Mouse (Mus musculus): ENCODE data around the gene Col13a1.

Gene Col13a1

DNA sequence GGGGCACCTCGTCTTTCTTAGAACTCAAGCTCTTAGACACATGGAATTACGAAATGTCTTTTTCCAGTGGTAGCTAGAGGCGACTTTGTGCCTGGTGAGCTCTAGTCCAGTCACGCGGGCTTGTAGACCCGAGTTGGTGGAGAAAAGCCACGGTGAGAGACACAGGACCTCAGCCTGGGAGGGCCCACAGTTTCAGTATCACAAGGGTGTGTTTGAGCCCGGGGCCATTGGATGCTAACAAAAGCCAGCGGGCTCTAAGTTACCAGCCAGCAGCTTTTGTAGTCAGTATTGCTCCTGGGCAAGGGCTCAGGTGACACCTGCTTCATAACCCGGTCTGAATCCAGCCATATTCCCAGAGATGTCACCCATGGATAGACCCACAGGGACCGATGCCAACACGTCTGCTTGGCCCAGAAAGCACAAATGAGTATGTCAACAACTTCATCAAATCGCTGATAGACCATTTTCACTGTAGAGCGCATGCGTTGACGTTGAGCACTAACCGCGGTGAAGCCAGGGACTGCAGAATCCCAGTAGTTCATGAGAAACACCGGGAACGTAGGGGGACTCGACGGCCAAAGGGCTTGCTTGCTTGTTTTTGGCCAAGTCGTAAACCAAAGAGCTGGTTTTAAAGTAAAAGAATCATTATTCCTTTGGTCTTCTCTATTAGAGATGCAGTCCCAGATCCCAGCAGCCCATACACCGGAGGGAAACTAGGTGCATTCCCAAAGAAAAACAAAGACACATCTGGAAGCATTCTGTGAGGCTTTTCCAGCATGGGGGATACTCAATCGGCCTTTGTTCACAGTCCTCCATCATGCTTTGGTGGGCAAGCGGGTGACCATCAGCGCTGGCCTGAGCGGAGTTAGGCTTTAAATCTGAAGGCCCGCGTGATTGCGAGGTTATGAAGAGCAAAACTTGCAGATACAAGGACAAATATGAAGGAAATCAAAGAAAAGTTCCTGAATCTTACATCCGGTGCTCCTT lies 150.7 kb downstream of the Col13a1 start:
- DNase-seq (ENCODE audit: low read depth) = no peak

DNA sequence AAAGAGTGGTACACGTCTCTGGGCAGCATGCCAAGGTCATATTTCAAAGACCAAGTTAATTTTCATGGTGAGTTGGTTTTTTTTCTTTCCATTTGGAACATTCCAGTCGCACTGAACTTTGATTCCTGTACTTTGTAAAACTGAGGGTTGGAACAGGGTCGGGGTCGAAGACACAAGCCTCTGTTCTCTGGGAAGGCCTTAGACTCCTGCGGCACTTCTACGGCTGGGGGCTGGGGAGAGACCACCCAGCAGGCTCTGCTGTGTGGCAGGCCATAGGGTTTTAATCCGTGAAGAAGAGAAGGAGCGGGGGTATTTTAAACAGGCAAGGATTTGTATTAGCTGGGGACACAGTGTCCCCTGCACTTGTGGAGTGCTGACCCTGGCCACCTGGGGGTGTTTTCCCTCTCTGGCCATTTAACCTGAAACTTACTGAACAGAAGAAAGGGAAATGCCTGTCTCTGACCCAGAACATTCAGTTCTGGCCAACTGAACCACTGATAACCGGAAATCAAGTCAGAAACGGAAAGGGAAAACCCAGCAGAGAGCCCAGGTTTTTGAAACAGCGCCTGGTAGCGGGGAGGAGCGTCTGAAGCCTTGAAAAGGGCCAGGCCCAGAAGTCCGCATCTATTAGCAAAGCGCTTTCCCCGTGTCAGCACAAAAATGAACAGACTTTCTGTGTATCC lies 152.0 kb downstream of the Col13a1 start:
- DNase-seq (ENCODE audit: low read depth) = no peak

DNA sequence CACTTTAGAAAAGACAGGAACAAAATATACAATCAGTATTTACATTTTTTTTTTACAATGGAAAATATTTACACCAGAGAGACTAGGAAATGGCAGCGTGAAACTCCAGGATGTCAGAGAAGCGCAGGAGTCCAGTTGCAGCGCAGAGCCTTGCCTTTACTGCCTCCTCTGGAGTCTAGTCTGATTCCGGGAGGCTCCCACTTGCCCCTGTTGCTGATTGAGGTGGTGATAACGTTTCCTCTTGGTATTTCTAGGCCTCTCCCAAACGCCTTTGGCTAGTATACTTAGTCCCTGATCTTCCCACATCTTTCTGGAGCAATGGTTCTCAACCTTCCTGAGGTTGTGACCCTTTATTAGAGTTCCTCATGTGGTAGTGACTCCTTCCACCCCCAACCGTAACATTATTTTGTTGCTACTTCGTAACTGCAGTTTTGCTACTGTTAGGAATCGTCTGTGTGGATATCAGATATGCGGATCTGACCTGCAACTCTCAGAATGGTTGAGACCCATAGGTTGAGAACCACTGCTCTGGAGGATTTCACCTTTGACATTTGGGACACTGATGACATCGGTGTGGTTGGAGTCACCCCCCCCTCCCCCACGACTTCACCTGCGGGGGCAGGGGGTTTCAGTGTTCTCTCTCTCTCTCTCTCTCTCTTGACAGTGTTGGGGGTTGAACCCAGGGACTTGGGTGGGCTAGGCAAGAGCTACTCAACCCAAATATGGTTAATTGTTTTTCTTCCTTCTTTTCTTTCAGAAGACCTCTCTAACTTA lies 152.7 kb downstream of the Col13a1 start:
- DNase-seq (ENCODE audit: low read depth) = no peak

DNA sequence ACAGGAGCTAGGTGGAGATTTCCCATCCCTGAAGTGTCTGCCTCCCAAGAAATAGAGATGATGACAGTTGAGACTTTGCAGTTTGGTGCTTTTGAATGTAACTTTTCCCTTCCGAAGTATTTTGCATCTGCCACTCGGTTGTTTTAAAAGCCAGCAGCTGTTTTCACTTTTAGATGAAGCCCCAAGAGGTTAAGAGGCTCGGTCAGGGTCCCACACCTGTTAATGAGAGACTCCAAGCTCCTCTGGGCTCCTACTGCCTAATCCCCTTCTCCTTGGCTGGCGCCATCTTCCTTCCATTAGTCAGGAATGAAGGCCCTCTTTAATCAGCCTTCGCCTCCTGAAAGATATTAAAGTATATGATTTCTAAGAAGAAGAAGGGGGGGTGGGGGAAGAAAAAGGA lies 153.4 kb downstream of the Col13a1 start:
- DNase-seq (ENCODE audit: low read depth) = no peak

DNA sequence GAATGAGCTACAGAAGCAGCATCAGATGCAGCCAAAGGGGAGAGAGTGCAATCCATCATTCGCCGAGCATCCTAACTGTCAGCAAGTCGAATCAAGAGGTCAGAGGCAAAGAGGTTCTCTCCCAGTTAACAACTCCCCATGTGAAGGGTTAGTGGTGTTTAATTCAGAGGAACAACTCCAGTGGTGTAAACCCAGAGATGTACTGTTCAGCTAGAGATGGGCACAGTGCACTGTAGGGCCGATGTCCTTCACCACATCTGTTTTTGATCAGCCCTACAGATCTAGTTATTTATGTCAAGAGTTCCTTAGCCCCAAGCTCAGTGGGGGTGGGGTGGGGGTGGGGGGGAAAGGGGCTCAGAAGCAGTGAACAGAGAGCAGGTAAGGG lies 155.2 kb downstream of the Col13a1 start:
- no peak for DNase-seq (ENCODE audit: low read depth)

DNA sequence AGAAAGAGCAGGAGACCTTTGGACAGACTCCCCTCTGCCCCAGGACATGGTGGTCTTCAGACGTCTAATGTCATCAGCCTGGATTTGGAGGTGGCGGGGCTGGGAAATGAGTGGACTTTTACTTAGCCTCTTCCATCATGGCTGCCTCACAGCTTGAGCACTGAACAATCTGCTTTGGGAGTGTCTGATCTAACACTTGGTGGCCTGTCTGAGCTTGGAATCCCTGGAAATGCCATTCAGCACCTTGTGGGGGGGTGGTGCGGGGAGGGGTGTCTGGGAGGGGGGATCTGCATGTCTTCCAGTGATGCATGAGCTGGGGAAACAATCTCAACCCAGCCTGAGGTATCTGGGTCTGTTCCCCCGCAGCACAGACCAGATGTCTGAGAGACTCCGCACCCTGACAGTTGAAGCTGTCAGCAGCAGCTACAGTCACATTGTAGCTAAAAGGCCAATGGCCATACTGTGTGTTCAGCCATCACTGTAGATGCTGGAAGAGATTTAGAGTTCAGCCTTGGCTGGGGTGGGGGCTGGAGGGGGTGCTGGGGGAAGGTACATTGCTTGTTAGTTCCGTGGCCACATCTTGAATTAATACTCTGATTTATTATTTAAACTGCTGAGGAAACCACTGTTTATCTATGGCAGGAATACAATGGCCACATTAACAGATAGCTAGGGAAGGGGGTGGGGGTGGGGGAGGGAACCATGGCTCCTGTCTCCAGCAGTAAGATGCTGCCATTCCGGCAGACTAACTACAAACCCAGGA lies 155.8 kb downstream of the Col13a1 start:
- DNase-seq (ENCODE audit: low read depth) = no peak

DNA sequence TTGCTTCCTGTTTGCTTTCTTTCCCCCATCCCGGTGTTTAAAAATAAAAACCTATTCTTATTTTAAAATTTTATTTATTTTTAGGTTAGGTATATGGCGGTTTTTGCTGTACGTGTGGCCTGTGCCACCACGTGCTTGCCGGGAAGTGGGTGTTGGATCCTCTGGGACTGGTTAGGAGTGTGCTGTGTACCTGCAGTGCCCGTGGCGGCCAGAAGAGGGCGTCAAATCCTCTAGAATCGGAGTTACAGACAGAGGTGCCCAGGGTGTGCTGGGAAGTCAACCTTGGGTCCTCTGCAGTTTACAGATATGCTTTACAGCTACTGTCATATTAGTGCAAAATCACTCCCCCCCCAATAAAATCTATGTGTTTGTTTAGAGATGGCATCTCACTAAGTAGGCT lies 158.9 kb downstream of the Col13a1 start:
- DNase-seq (ENCODE audit: low read depth) = peak; percentile 3

DNA sequence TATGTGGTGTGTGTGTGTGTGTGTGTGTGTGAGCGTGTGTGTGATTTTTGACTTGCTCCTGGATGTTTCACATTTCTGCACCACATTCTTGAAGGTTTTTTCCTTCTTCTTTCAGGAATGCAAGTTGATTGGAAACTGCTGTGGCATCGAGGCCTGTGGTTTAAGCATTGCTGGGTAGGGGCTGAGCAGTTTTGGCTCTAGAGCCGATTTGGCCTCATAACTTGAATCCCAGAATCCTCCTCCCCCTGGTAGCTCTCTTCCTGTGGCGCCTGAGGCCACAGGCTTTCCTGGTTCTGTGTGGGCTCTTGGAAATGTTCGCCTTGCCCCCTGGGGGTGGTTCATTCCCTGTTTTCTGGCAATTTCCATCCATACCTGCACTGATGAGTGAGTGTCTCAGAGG lies 166.9 kb downstream of the Col13a1 start:
- no peak for DNase-seq (ENCODE audit: low read depth)

DNA sequence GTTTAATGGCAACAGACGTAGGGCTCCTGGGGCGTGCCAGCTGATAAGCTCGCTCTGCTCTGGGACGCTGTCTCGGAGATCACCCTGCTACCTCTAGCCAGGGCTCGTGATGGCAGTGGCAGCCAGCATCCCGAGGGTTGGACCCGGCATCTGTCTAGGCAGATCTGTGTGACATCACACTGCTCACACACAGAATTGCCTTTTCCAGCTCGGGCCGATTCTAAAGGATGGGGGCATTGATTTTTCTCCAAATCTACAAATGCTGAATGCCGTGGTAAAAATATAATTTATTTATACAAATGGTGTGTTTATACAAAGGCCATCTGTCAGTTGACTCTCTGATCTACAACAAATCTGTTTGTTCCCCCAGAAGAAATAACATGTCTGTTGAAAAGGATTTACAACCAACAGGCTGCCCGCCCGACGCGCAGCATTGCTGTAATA lies 180.8 kb downstream of the Col13a1 start:
- no peak for DNase-seq (ENCODE audit: low read depth)

DNA sequence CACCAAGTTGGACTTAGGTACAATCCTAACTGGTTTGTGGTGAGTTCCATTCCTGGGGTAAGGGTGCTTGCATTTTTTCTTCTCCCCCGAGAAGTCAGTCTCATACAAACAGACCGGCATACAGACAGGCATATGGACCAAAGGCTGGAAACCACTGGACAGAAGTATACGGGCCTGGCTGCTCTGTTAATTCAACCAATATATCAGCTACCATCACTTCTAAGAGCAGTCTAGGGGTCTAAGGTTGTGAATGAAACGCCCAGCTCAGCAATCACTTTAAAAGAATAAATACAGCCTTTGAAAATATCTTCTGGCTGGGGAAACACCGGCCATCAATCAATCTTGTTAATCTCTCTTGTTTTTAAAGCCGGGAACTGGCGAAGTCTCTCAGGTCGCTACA lies 183.4 kb downstream of the Col13a1 start:
- no peak for DNase-seq (ENCODE audit: low read depth)

DNA sequence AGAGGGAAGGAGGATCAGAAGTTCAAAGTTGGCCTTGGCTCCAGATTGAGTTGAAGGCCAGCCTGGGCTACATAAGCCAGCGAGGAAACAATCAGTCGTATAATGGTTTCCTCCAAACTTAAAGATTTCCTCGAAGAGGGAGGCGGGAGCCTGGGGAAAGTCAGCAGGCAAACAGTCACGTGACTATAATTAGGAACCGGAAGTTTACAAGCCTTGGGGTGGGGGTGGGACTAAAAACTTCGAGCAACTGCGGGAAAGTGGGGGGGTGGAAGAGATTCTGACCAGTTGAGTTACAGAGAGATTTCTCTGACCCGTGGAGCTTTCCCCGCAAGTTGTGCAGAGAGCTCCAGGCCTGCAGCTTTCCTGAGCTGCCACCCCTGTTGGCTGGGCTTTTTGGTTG lies 183.9 kb downstream of the Col13a1 start:
- DNase-seq (ENCODE audit: low read depth) = no peak

DNA sequence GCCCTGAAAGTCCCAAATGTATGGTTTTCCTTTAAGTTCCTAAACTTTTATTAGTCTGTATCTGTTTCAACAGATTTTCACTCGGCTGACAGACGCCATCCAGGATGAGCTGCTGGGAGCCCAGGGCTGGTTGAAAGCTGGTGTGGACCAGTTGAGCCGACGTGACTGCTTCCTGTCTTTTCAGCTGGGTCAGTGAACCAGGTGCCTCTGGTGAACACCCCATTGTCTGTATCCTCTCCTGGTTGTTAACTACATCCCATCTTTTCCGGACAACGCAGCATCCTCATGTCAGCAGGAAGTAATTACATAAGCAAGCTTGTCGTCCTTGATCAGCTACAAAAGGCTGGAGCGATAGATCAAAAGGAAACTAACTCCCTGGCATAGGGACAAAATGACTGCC lies 185.9 kb downstream of the Col13a1 start:
- DNase-seq (ENCODE audit: low read depth) = no peak

DNA sequence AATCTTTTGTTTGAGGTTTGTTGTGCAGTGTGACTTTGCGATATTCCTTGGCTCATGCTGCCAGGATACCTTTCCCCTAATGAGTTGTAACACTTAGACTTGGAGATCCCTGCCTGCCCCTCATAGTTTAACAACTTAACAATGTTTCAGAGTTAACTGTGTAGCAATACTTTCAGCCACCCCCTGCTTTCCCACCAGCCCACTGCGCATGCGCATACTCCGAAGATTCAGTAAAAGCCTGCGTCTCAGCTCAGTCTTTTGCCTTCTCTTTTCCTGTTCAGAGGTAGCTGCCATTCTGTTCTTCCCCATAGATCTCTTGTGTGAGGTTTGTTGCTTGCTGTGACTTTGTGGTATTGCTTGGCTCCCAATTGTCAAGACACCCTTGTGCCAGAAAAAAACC lies 190.4 kb downstream of the Col13a1 start:
- DNase-seq (ENCODE audit: low read depth) = no peak

Data from induced T-regulatory cell, adult 2 months (primary cell).